Mouse (Mus musculus): ENCODE data around the gene Wdhd1. TPM values are rescaled to one million over a fixed set of nuclear protein-coding genes. Genes with fewer than 3 reads are reported as not detected.

Wdhd1 gene
- polyA plus RNA-seq, 1 experiment from 2014 or later: 4.6 TPM

DNA sequence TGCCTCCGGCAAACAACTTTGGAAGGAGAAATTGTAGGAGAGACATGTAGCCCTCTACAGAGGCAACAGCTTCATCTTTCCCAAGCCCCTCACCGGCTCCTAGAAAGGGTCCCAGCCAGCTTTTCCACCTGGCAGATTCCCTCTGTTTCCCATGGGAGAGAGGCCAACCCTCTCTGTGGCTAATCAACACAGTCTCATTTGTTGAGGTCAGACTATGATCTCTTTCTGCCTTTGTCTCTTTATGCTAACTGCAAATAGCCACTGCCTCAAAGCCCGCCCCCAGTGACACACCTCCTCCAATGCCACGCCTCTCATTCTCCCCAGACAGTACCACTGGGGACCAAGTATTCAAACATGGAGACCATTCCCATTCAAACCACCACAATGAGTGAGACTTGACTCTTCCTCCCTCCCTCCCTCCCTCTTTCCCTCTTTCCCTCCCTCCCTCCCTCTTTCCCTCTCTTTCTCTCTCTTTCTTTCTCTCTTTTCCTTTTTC lies 66.9 kb downstream of the Wdhd1 start:
- H3K27me3 ChIP-seq (replicated peaks; ENCODE audit: control insufficient read depth, insufficient read depth, low read length): no peaks in the 10 kb centered on the region
- H3K9me3 ChIP-seq (ENCODE audit: control insufficient read depth): no peaks in the 10 kb centered on the region
- H3K36me3 ChIP-seq (ENCODE audit: control insufficient read depth, insufficient read depth): no peaks in the 10 kb centered on the region
- ATAC-seq: 0 out of 2 replicates have a peak, but pooled peaks have one; percentile 9
- H3K9ac ChIP-seq (ENCODE audit: low read depth, low read length): no peak overlapping the region
- peak overlapping the region; percentile 90 for H3K27ac ChIP-seq (ENCODE audit: low read depth, low read length)
- TF ChIP-seq CTCF (IDR thresholded peaks at IDR 0.05; ENCODE audit: low read depth): no peak
- WGBS: 77% methylated on average over 4 of the region's 4 CpGs
- H3K4me3 ChIP-seq (ENCODE audit: low read depth, low read length): no peak overlapping the region
- 0 out of 2 replicates have a peak overlapping the region, but pooled peaks have one; percentile 21 for H3K4me2 ChIP-seq (replicated peaks; ENCODE audit: low read depth)
- peaks cover 6% of the 10 kb centered on the region; the same call in 1 of the 2 replicates for H3K4me1 ChIP-seq (replicated peaks; ENCODE audit: control insufficient read depth, insufficient read depth, low read length)

GRCm38 (mm10) chr14:47208564-47209493 lies 67.8 kb downstream of the Wdhd1 start:
- TF ChIP-seq CTCF (IDR thresholded peaks at IDR 0.05; ENCODE audit: low read depth): peak; percentile 23
- peak overlapping the region; percentile 90 for H3K27ac ChIP-seq (ENCODE audit: low read depth, low read length)
- H3K9me3 ChIP-seq (ENCODE audit: control insufficient read depth): no peaks in the 10 kb centered on the region
- H3K4me2 ChIP-seq (replicated peaks; ENCODE audit: low read depth): peak overlapping the region; percentile 35; the same call in 1 of the 2 replicates
- H3K27me3 ChIP-seq (replicated peaks; ENCODE audit: control insufficient read depth, insufficient read depth, low read length): no peaks in the 10 kb centered on the region
- no peak overlapping the region for H3K9ac ChIP-seq (ENCODE audit: low read depth, low read length)
- H3K36me3 ChIP-seq (ENCODE audit: control insufficient read depth, insufficient read depth): no peaks in the 10 kb centered on the region
- H3K4me1 ChIP-seq (replicated peaks; ENCODE audit: control insufficient read depth, insufficient read depth, low read length): 0 out of 2 replicates have a peak, but pooled peaks cover 3% of the 10 kb centered on the region
- peak; percentile 99 for ATAC-seq
- WGBS: 61% methylated on average over 12 of the region's 12 CpGs
- no peak overlapping the region for H3K4me3 ChIP-seq (ENCODE audit: low read depth, low read length)

GRCm38 (mm10) chr14:47206601-47207000 lies 70.1 kb downstream of the Wdhd1 start:
- no peak for TF ChIP-seq CTCF (IDR thresholded peaks at IDR 0.05; ENCODE audit: low read depth)
- WGBS: 89% methylated on average over 3 of the region's 3 CpGs
- H3K9me3 ChIP-seq (ENCODE audit: control insufficient read depth): no peaks in the 10 kb centered on the region
- H3K4me3 ChIP-seq (ENCODE audit: low read depth, low read length): no peak overlapping the region
- no peak overlapping the region for H3K4me2 ChIP-seq (replicated peaks; ENCODE audit: low read depth)
- ATAC-seq: no peak
- H3K9ac ChIP-seq (ENCODE audit: low read depth, low read length): no peak overlapping the region
- H3K27ac ChIP-seq (ENCODE audit: low read depth, low read length): no peak overlapping the region
- H3K27me3 ChIP-seq (replicated peaks; ENCODE audit: control insufficient read depth, insufficient read depth, low read length): no peaks in the 10 kb centered on the region
- H3K4me1 ChIP-seq (replicated peaks; ENCODE audit: control insufficient read depth, insufficient read depth, low read length): 0 out of 2 replicates have a peak, but pooled peaks cover 3% of the 10 kb centered on the region
- no peaks in the 10 kb centered on the region for H3K36me3 ChIP-seq (ENCODE audit: control insufficient read depth, insufficient read depth)

- no peak for ATAC-seq
- TF ChIP-seq CTCF (IDR thresholded peaks at IDR 0.05; ENCODE audit: low read depth): no peak
- no peak overlapping the region for H3K4me3 ChIP-seq (ENCODE audit: low read depth, low read length)
- no peaks in the 10 kb centered on the region for H3K27me3 ChIP-seq (replicated peaks; ENCODE audit: control insufficient read depth, insufficient read depth, low read length)
- H3K9ac ChIP-seq (ENCODE audit: low read depth, low read length): no peak overlapping the region
- 90% methylated on average over 5 of the region's 5 CpGs for WGBS
- no peak overlapping the region for H3K27ac ChIP-seq (ENCODE audit: low read depth, low read length)
- no peaks in the 10 kb centered on the region for H3K9me3 ChIP-seq (ENCODE audit: control insufficient read depth)
- H3K4me1 ChIP-seq (replicated peaks; ENCODE audit: control insufficient read depth, insufficient read depth, low read length): 0 out of 2 replicates have a peak, but pooled peaks cover 3% of the 10 kb centered on the region
- no peaks in the 10 kb centered on the region for H3K36me3 ChIP-seq (ENCODE audit: control insufficient read depth, insufficient read depth)
- H3K4me2 ChIP-seq (replicated peaks; ENCODE audit: low read depth): no peak overlapping the region
Observed at GRCm38 (mm10) chr14:47205270-47205972, 71.2 kb downstream of the Wdhd1 start.

DNA sequence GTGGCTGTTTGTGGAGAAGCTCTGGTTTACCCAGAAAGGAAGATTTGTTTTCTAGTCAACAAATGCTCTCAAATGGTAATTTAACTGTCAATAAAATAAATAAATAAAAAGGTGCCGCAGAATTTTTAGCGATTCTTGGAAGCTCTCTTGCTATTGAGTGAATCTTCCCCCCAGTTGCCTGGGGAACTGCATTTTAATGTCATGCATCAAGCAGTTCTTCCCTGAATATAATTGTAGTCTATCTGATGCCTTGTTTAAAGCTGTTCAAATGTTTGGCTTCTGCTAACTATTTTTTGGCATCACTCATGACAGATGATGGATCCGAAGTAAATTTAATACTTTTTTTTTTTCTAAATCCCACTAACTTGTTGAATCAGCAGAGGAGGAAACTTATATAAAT lies 79.3 kb downstream of the Wdhd1 start:
- H3K27me3 ChIP-seq (replicated peaks; ENCODE audit: control insufficient read depth, insufficient read depth, low read length): no peaks in the 10 kb centered on the region
- no peak overlapping the region for H3K9ac ChIP-seq (ENCODE audit: low read depth, low read length)
- no peak overlapping the region for H3K27ac ChIP-seq (ENCODE audit: low read depth, low read length)
- H3K4me2 ChIP-seq (replicated peaks; ENCODE audit: low read depth): no peak overlapping the region
- WGBS: 90% methylated on average over 3 of the region's 3 CpGs
- 0 out of 2 replicates have a peak, but pooled peaks cover 4% of the 10 kb centered on the region for H3K4me1 ChIP-seq (replicated peaks; ENCODE audit: control insufficient read depth, insufficient read depth, low read length)
- no peaks in the 10 kb centered on the region for H3K9me3 ChIP-seq (ENCODE audit: control insufficient read depth)
- ATAC-seq: no peak
- no peak for TF ChIP-seq CTCF (IDR thresholded peaks at IDR 0.05; ENCODE audit: low read depth)
- H3K36me3 ChIP-seq (ENCODE audit: control insufficient read depth, insufficient read depth): no peaks in the 10 kb centered on the region
- no peak overlapping the region for H3K4me3 ChIP-seq (ENCODE audit: low read depth, low read length)

GRCm38 (mm10) chr14:47196711-47197110 lies 79.9 kb downstream of the Wdhd1 start:
- 61% methylated on average over 8 of the region's 8 CpGs for WGBS
- no peak for TF ChIP-seq CTCF (IDR thresholded peaks at IDR 0.05; ENCODE audit: low read depth)

More at GRCm38 (mm10) chr14:47196711-47197110, 79.9 kb downstream of the Wdhd1 start:
- H3K9ac ChIP-seq (ENCODE audit: low read depth, low read length): no peak overlapping the region
- H3K36me3 ChIP-seq (ENCODE audit: control insufficient read depth, insufficient read depth): no peaks in the 10 kb centered on the region
- no peak overlapping the region for H3K27ac ChIP-seq (ENCODE audit: low read depth, low read length)
- H3K4me1 ChIP-seq (replicated peaks; ENCODE audit: control insufficient read depth, insufficient read depth, low read length): 0 out of 2 replicates have a peak, but pooled peaks cover 4% of the 10 kb centered on the region
- no peak overlapping the region for H3K4me3 ChIP-seq (ENCODE audit: low read depth, low read length)
- no peak for ATAC-seq
- H3K9me3 ChIP-seq (ENCODE audit: control insufficient read depth): no peaks in the 10 kb centered on the region
- H3K27me3 ChIP-seq (replicated peaks; ENCODE audit: control insufficient read depth, insufficient read depth, low read length): no peaks in the 10 kb centered on the region
- H3K4me2 ChIP-seq (replicated peaks; ENCODE audit: low read depth): no peak overlapping the region

Data from intestine, postnatal 0 days (tissue).